Mouse (Mus musculus): ENCODE measurements around the gene Pycr1. TPM values are rescaled to one million over a fixed set of nuclear protein-coding genes. Genes with fewer than 3 reads are reported as not detected.

Gene Pycr1
- polyA plus RNA-seq, 1 experiment from 2014 or later, result 18.5 TPM

DNA sequence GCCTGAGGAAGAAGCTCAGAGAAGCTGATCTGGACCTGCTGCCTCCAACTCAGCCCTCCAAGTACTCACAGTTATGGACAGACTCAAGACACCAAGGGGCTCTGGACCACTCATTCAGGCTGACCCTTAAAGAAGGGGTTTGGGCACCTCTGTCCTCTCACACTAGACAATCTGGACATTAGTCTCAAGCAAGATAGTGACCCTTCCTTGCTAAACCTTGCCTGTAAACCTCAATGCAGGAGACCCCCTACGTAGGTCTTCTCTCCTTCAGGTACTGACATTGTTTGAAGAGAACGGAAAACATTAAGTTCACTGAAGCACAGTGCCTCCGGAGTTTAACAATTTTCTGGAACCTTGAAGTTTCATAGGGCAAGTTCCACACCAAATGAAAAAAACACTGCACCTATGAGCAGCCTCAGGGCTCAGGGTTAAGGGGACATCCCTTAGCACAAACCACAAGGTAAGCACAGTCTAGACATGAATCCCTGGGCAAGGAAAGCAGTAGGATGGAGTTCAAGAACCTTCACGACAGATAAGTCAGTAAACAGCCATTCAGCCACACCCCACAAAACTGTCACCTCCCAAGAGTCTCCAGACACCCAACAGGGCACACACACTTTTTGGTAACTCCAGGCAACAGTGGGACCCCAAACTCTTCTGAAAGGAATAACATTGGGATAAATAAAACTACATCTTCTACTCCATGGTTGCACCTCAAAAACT is 11.7 kb downstream of the Pycr1 start:
- Histone ChIP-seq H3K4me1 (replicated peaks; ENCODE audit: control insufficient read depth, insufficient read depth, low read length) (peaks cover 56% of the 10 kb centered on the region), H3K9ac (ENCODE audit: low read depth, low read length) (peak overlapping the region; percentile 92), H3K27ac (ENCODE audit: low read depth, low read length) (peak overlapping the region; percentile 94), H3K4me2 (peak overlapping the region; percentile 95), H3K27me3 (replicated peaks; ENCODE audit: control insufficient read depth, insufficient read depth, low read length) (no peaks in the 10 kb centered on the region), H3K9me3 (ENCODE audit: control insufficient read depth, low read length) (no peaks in the 10 kb centered on the region), H3K4me3 (ENCODE audit: low read depth, low read length) (peak overlapping the region; percentile 78), H3K36me3 (ENCODE audit: control insufficient read depth, insufficient read depth, low read length) (peaks cover 13% of the 10 kb centered on the region; the same call in 1 of the 2 replicates)
- whole genome bisulfite sequencing, result 43% methylated on average over 4 of the region's 4 CpGs
- no peak for DNase-seq (ENCODE audit: low spot score)
- ATAC-seq (replicated peaks; ENCODE audit: low FRiP score), result 0 out of 2 replicates have a peak, but pooled peaks have one; percentile 21

DNA sequence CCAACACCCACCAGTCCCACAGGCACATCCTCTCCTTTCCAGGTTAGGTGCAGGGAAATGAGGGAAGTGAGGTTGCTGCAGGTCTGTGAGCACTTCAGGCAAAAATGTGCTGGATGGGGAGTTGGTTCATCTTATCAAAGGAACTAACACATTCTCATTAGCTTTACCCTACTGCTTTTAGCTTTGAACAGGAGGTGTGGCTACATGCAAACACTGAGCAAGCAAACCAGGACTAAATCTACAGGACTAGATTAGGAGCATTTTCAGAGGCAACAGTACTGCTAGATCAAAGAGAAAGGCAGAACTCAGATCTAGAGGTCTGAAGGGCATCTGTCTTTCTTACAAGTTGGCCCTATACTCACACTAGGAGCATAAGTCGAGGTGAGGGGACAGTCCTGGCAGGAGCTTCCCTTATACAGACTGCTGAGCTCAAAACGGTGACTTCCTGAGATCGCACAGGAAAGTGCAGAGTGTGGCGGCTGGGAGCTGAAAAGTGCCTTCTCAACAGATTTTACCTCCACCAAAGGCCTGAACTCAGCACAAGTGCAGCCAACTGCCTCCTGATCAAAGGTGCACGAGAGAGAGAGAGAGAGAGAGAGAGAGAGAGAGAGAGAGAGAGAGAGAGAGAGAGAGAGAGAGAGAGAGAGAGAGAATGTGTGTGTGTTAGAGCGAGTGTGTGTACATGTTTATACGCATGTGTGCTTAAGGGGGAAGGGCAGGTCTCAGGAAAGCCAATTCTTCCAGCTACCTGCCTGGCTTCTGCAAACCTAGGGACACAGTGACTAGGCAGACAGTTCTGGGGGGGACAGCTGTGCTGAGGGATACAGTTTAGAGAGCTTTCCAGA is 12.5 kb downstream of the Pycr1 start:
- DNase-seq (ENCODE audit: low spot score), result no peak
- WGBS, result 22% methylated on average over 6 of the region's 7 CpGs
- Histone ChIP-seq H3K27me3 (replicated peaks; ENCODE audit: control insufficient read depth, insufficient read depth, low read length) (no peaks in the 10 kb centered on the region), H3K4me1 (replicated peaks; ENCODE audit: control insufficient read depth, insufficient read depth, low read length) (peaks cover 63% of the 10 kb centered on the region), H3K27ac (ENCODE audit: low read depth, low read length) (peak overlapping the region; percentile 94), H3K36me3 (ENCODE audit: control insufficient read depth, insufficient read depth, low read length) (peaks cover 11% of the 10 kb centered on the region; the same call in 1 of the 2 replicates), H3K4me2 (peak overlapping the region; percentile 95), H3K4me3 (ENCODE audit: low read depth, low read length) (peak overlapping the region; percentile 78), H3K9ac (ENCODE audit: low read depth, low read length) (peak overlapping the region; percentile 92), H3K9me3 (ENCODE audit: control insufficient read depth, low read length) (no peaks in the 10 kb centered on the region)
- no peak for ATAC-seq (replicated peaks; ENCODE audit: low FRiP score)

DNA sequence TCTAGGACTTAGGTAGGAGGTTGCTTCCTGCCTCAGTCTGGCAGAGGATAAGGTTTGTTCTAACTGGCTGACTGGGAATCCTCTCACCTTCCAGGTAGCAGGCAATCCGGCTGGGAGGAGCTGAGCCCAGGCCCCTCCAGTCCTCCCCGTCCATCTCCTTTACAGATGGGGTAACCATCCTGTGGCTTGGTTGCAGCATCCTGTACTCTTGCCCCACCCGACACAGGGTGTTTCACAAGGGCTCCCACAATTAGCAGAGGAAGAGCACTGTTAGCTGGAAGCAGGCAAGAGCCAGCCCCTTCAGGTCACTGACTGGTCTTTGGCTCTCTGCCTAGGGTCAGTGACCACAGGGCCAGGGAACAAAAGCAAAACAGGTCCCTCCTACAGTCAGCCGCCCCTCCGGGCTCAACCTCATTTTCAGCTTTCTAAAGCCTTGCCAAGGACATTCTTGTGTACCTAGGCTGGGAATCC is 13.1 kb downstream of the Pycr1 start:
- ATAC-seq (replicated peaks; ENCODE audit: low FRiP score) (no peak), DNase-seq (ENCODE audit: low spot score) (no peak)
- 37% methylated on average over 5 of the region's 5 CpGs for WGBS
- Histone ChIP-seq H3K4me3 (ENCODE audit: low read depth, low read length) (peak overlapping the region; percentile 78), H3K4me1 (replicated peaks; ENCODE audit: control insufficient read depth, insufficient read depth, low read length) (peaks cover 68% of the 10 kb centered on the region), H3K9ac (ENCODE audit: low read depth, low read length) (peak overlapping the region; percentile 92), H3K4me2 (peak overlapping the region; percentile 95), H3K27me3 (replicated peaks; ENCODE audit: control insufficient read depth, insufficient read depth, low read length) (no peaks in the 10 kb centered on the region), H3K36me3 (ENCODE audit: control insufficient read depth, insufficient read depth, low read length) (peaks cover 11% of the 10 kb centered on the region; the same call in 1 of the 2 replicates), H3K9me3 (ENCODE audit: control insufficient read depth, low read length) (no peaks in the 10 kb centered on the region), H3K27ac (ENCODE audit: low read depth, low read length) (peak overlapping the region; percentile 94)

DNA sequence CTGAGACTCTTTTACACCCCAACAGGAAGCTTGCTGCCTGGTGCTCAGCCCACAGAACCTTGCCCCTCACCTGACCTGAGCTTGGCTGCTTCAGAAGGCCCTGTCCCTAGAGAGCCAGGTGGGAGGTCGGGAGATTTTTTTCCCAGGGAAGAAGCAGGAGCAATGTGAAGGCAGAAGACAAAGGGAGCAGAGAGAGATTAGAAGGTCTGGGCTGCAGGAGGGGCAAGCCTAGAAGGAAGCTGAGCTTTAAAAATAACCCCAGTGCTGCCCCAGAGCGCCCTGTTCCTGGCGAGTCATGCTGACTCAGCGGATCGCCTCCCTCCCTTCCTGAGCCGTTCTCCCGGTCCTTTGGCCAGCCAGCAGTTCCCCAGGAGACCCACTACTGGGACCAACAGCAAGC is 13.7 kb downstream of the Pycr1 start:
- Histone ChIP-seq H3K36me3 (ENCODE audit: control insufficient read depth, insufficient read depth, low read length) (peaks cover 11% of the 10 kb centered on the region; the same call in 1 of the 2 replicates), H3K27me3 (replicated peaks; ENCODE audit: control insufficient read depth, insufficient read depth, low read length) (no peaks in the 10 kb centered on the region), H3K27ac (ENCODE audit: low read depth, low read length) (peak overlapping the region; percentile 94), H3K9me3 (ENCODE audit: control insufficient read depth, low read length) (no peaks in the 10 kb centered on the region), H3K4me1 (replicated peaks; ENCODE audit: control insufficient read depth, insufficient read depth, low read length) (peaks cover 73% of the 10 kb centered on the region), H3K9ac (ENCODE audit: low read depth, low read length) (peak overlapping the region; percentile 92), H3K4me3 (ENCODE audit: low read depth, low read length) (peak overlapping the region; percentile 78), H3K4me2 (peak overlapping the region; percentile 95)
- DNase-seq (ENCODE audit: low spot score) (no peak), ATAC-seq (replicated peaks; ENCODE audit: low FRiP score) (0 out of 2 replicates have a peak, but pooled peaks have one; percentile 14)
- 21% methylated on average over 7 of the region's 7 CpGs for WGBS

DNA sequence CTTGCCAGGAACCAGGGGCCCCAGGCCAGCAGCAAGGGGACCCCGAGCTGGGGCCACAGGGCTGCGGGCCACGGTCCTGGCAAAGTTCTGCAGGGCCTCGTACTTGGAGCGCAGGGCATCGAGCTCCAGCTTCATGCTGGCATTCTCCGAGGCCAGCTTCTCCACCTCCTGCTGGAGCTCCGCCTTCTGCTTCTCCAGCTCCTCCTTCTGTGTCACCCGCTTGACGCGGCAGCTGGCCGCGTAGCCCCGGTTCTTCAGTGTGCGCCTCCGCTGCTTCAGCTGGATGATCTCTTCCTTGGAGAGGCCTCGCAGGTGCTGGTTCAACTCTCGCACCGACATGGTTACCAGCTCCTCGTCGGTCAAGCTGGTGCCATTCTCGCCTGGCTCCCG is 14.2 kb downstream of the Pycr1 start:
- H3K27me3 ChIP-seq (replicated peaks; ENCODE audit: control insufficient read depth, insufficient read depth, low read length), result no peaks in the 10 kb centered on the region
- 55% methylated on average over 23 of the region's 23 CpGs for WGBS
- ATAC-seq (replicated peaks; ENCODE audit: low FRiP score) (no peak), DNase-seq (ENCODE audit: low spot score) (no peak)
- peaks cover 72% of the 10 kb centered on the region for H3K4me1 ChIP-seq (replicated peaks; ENCODE audit: control insufficient read depth, insufficient read depth, low read length)
- H3K4me2 ChIP-seq, result peak overlapping the region; percentile 95
- peak overlapping the region; percentile 92 for H3K9ac ChIP-seq (ENCODE audit: low read depth, low read length)
- peaks cover 11% of the 10 kb centered on the region; the same call in 1 of the 2 replicates for H3K36me3 ChIP-seq (ENCODE audit: control insufficient read depth, insufficient read depth, low read length)
- H3K9me3 ChIP-seq (ENCODE audit: control insufficient read depth, low read length), result no peaks in the 10 kb centered on the region
- H3K4me3 ChIP-seq (ENCODE audit: low read depth, low read length), result peak overlapping the region; percentile 78
- peak overlapping the region; percentile 94 for H3K27ac ChIP-seq (ENCODE audit: low read depth, low read length)

DNA sequence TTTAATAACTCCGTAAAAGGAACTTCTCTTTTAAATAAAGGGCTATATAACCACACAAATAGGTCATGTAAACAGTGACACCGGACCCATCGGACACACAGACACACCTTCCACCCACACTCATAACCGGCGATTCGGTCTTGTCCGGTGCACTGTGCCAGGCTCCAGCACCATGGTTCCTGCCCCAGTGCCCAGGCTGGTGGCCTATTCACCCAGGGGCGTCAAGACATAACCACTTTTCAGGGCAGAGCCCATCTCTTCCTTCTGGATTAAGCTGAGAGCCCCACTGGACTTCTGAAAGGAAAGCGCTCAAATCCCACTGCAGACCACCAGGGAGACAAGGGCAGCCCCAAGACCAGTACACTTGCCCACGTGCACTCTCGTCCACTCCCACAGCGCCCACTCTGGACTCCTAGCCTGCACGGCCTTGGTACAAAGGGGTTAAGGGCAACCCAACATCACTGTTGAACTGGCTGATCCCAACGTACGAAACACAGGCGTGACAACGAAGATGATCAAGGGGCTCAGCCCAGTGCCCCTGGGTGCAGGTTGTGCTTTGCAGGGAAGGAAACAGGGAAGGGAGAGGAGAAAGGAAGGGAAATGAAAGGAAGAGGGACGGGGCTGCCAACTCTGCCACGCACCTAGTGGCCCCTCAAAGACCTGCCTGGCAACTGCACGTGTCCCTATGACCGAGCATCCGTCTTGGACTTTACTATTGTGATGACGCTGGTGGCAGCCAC is 14.8 kb downstream of the Pycr1 start:
- Histone ChIP-seq H3K27me3 (replicated peaks; ENCODE audit: control insufficient read depth, insufficient read depth, low read length) (no peaks in the 10 kb centered on the region), H3K9me3 (ENCODE audit: control insufficient read depth, low read length) (no peaks in the 10 kb centered on the region), H3K9ac (ENCODE audit: low read depth, low read length) (peak overlapping the region; percentile 31), H3K36me3 (ENCODE audit: control insufficient read depth, insufficient read depth, low read length) (peaks cover 11% of the 10 kb centered on the region; the same call in 1 of the 2 replicates), H3K4me2 (peak overlapping the region; percentile 95), H3K4me1 (replicated peaks; ENCODE audit: control insufficient read depth, insufficient read depth, low read length) (peaks cover 70% of the 10 kb centered on the region), H3K27ac (ENCODE audit: low read depth, low read length) (no peak overlapping the region), H3K4me3 (ENCODE audit: low read depth, low read length) (peak overlapping the region; percentile 78)
- DNase-seq (ENCODE audit: low spot score), result no peak
- no peak for ATAC-seq (replicated peaks; ENCODE audit: low FRiP score)
- 89% methylated on average over 23 of the region's 23 CpGs for WGBS

DNA sequence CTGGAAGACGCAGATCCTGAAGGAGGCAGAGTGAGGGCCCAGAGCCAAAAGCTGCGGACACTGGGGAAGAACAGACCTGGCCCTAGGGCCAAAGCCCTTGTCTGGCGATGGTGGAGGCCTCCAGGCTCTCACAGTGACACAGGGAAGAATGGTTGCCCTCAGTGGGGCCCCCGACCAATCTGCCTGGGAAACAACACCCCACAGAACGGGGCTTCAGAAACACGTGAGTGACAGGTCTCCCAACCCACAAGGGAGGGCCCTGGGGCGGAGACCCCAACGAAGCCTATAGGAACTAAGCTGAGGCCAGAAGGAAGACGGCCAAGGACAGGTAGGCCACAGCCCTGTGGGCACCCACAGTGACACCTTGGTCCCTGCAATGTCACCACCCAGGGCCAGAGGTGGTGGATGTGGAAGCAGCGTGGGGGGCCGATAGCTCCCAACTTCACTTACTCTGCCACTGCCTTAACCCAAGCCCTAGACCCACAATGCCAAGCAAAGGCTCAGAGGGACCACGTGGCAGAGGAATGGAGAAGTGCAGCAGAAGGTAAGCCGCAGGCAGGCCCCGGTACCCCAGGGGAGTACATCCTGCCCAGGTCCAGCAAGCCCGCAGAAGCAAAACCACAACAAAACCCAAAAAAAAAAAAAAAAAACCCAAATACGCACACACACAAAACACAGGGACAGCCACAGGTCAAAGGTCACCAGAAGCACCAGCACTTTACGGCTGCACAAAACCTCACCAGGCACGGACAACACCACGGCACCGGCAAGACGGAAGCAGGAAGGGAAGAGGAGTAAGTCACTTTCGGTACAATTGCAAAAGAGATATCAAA is 15.9 kb downstream of the Pycr1 start:
- Histone ChIP-seq H3K36me3 (ENCODE audit: control insufficient read depth, insufficient read depth, low read length) (peaks cover 15% of the 10 kb centered on the region; the same call in 1 of the 2 replicates), H3K4me2 (peak overlapping the region; percentile 46), H3K9ac (ENCODE audit: low read depth, low read length) (peak overlapping the region; percentile 47; the same call in 1 of the 2 replicates), H3K9me3 (ENCODE audit: control insufficient read depth, low read length) (no peaks in the 10 kb centered on the region), H3K4me3 (ENCODE audit: low read depth, low read length) (peak overlapping the region; percentile 25; the same call in 1 of the 2 replicates), H3K27ac (ENCODE audit: low read depth, low read length) (peak overlapping the region; percentile 63), H3K27me3 (replicated peaks; ENCODE audit: control insufficient read depth, insufficient read depth, low read length) (no peaks in the 10 kb centered on the region), H3K4me1 (replicated peaks; ENCODE audit: control insufficient read depth, insufficient read depth, low read length) (peaks cover 75% of the 10 kb centered on the region)
- WGBS, result 55% methylated on average over 22 of the region's 22 CpGs
- DNase-seq (ENCODE audit: low spot score), result no peak
- no peak for ATAC-seq (replicated peaks; ENCODE audit: low FRiP score)
